Mouse (Mus musculus) urinary bladder, adult 18-20 months (tissue): ENCODE measurements around the gene Foxo3.

Source experiments
- DNase-seq, 2 experiments: peaks; one replicate each; pipeline ENCODE4 v3.0.0; 2022; ENCODE audit warnings: low spot score in 2 of 2, mixed read lengths in 2 of 2

Gene Foxo3

DNA sequence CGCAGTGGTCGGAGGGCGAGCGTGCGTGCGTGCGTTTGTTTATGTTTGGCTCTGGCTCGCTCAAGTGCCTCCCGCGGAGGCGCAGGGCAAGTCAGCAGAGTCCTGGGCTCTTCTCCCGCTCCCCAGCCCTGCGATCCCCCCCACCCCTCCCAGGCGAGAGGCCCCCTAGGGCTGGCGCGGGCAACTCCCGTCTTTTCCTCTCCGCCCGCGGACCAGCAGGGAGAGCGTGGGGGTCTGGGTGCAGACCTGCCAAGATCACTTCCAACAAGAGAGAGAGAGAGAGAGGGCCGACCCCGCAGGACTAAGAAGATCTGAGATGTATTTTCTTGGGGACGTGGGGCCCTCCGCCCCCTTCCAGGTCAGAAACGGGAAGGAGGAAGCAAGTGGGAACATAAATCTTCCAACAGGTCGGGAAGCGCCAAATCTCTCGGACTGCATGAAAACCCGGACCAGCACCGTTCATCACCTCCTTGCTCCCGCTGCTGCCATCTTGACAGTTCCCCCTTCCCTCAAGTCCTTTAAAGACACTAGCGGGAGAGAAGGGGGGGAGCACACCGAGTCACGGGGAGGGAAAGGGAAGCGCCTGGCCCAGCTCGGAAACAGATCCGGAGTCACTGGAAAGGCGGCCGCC is 569 bp downstream of the Foxo3 start:
- no peak for DNase-seq

DNA sequence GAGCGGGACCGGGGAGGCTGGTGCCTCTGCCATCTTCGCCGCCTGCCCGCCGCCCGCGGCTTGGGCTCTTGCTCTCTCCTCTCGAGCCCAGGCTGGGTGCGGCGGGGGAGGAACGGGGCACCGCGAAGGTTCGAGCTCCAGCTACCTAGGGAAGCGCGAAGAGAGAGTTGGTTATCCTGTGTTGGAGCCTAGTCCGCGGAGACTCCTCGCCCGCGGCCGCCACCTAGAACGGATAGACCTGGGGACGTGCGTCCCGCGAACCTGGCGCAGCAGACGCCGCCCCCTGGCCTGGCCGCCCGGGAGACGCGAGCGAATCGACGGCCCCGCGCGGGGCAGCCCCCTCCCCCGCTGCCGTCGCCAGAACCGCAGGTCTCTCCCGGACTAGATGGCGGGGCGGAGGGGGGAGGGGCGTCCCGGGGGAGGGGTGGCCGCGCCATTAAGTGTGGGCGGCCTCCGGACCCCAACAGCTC is 1.1 kb downstream of the Foxo3 start:
- DNase-seq: peak; percentile 46 to 66

DNA sequence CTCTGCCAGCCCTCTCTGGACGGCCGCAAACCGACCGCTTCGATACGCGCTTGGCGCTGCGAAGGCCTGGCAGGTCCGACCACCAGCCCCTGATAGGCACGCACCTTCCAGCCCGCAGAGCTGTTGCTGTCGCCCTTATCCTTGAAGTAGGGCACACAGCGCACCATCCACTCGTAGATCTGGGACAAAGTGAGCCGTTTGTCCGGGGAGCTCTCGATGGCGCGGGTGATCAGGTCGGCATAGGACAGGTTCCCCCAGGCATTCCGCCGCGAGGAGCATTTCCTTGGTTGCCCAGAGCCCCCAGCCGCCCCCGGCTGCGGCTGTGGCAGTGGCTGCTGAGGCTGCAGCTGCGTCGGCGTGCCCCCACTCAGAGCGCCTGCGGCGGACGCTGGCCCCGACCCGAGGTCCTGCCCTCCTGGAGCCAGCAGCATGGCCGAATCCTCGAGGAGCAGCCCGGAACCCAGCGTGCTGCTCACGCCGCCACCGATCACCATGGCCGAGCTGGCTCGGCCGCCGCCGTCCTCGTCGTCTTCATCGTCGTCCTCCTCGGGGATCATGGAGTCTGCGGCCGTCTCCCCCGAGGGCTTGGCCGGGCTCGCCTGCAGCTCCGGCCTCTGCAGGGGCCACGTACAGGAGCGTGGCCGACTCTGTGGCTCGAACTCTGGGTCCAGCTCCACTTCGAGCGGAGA is 1.7 kb downstream of the Foxo3 start:
- peak in 1 of 2 experiments; percentile 35 for DNase-seq

DNA sequence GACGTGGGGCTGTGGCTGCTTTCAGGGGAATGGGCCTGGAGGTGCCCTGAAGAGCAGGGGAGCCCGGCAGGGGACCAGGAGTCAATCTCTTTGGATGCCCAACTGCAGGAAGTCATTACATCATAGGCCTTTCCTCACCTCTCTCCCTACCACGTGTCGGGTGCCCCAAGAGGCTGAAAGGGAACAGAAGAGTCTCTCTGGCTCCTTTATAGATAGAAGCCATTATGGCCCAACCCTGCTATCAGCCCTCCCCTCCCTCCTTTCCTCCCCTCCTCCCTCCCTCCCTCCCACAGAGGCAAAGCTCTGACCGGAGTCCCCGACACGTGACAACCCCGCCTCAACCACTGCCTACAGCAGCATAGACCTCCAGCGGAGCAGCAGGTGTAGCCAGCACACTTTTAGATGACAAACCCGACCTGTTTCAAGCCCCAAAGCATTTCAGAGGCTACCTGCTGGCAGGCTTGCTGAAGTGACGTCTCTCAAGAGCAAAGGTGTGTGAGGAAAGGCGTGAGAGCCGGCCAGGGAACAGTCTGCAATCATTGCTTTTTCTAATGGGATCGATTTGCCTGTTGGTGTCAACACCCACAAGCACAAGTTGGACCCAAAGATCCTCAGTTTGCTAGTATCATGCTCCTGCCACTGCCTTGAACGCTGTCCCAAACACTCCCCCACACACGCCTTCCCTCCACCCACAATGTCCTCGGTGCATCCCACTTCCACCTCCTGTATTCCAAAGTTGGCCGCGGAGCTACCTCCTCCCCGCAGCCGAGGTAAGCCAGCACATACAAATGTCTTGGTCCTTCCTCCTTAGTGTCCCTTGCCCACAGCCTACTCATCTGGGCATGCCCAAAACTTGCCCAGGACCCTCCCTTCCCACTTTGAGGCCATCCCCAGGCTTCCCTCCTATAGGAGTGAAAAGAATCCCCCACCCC is 2.5 kb downstream of the Foxo3 start:
- peak; percentile 41 to 42 for DNase-seq

DNA sequence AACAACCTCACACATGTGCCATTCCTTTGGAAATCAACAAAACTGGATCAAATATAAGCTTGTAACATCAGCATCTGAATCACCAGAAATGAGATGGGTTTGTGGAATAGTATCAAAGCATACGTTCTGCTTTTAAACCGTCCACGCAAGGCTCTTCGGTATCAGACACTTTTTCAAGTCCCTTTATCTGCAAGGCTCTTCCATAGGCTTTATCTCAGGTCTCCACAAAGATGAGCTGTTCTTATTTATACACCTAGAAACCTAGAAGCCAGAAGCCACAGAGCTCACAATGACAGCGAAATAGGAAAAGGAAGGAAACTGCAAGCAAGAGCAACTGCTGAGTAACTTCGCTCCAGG is 3.2 kb downstream of the Foxo3 start:
- no peak for DNase-seq

DNA sequence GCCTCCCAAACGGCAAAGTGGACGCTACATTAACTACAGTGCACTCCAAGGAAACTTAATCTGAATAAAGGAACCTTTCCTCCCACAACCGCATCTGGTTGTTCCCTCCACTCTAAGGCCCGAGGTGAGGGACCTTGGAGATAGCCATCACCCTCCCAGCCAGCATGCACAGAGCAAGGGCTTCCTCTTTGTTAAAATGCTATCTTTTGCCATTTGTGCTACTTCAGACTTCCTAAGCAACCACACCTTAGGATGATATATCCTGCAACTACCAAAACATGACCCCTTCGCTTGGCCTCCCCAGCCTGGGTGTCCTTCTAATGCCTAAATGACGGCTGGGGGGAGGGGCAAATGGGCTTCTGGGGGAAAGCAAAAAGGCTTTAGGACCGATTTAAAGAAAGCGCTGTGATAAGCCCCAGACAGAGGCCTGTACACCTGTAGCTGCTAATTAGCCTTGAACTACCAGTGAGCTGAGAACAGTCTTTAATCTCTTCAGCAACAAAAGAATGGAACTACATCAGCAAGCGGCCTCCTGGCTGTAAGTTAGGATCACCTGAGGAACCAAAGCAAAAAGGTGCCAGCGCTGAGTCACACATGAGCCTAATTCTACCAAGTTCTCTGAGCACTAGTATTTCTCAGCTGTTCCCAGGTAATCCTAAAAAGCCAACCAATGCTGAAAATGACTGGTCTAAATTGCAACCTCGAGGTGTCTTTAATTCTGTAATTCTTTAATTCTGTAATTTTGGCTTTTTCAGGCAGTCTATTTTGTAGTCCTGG is 4.9 kb downstream of the Foxo3 start:
- no peak for DNase-seq

DNA sequence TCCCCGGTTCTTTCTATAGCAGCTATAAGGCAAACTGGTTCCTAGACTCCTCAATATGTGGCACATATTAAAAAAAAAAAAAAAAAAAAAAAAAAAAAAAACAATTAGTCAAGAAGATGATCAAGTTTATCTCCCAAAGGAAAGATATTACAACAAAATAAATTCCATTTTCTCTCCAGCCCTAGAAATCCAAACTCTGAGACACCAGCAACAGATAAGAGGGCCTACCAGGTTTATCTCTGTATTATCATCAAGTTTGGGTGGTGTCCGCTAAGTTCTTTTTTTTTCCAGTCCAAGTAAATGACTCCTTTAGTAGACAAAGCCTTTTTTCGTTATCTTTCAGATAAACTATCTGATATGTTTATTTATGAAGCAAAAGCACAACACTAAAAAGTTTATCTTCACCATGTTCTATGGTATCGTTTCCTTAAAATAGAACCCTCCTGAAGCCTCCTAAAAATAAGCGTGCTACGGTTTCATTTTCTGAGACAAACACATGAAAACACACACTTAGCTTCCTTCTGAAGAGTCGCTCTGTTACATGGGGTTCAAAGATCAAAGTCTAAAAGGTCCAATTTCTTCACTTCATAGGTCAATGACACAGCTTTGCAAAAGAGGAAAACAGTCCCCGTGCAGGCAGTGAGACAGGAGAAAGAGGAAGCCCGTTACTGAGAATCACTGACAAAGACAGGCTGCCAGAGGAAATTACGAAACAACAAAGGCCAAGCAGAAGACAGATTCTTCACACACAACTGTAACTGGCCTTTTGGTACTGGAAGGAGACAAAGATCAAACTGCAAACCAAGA is 6.1 kb downstream of the Foxo3 start:
- no peak for DNase-seq

DNA sequence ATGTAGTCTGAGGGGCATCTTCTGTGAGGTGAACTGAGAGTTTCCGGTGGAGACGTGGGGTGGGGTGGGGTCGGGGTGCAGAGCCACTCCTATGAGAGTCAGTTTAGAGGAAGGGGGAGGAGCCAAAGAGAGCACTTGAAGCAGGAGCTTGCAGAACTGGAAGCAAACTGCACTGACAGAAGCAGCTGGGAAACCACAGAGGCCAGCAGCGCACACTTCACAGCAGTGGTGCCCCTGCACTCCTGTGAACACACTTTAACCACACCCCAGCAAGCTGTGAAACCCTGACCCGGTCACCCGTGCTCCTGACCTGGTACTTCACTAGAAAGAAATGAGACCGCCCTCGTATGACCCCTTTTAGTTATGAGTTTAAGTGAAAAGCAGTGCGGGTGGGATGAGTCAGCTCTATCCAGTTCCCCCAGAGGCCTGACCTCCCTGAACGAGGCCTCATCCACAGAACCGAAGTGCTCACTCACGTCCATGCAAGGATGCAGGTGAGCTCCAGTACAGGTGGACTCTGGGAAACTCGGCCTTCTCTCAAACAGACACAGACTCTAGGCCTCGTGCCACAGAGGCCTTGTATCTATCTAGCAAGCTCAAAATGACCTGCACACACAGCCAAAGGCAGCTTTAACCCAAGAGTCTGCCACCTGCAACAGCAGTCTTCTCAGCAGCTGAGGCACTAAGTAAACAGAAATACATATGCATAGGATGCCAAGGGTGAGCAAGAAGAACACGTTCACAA is 7.1 kb downstream of the Foxo3 start:
- no peak for DNase-seq

DNA sequence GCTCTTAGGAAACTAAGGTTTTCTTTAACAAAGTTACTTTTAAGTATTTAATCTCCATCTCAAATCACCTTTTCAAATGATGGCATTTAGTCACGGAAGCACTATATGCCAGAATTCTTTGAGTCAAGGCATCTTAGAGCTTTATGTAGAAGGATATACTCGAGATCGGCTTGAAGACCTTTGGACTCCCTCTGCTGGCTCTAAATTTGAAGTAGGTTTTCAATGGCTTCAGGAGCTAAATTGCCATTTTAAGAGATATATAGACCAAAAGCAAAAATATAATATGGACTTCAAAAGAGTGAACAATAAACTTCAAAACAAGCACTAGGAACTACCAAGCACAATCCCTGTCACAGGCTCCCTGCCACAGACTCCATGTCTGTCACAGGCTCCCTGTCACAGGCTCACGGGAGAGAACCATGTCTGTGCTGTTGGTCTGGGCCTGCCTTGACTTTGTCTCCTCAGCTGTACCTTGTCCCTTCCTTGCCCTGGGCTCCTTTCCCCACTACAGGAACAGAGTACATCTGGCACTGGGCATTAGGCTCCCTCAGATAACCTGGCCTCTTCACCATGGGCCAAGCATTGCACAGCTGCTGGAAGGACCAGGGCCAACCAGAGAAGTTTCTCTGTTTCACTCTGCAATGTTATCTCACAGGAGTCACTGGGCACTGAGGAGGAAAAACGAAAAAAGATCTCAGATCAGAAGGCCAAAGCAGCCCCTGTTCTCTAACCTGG is 8.6 kb downstream of the Foxo3 start:
- DNase-seq: no peak

DNA sequence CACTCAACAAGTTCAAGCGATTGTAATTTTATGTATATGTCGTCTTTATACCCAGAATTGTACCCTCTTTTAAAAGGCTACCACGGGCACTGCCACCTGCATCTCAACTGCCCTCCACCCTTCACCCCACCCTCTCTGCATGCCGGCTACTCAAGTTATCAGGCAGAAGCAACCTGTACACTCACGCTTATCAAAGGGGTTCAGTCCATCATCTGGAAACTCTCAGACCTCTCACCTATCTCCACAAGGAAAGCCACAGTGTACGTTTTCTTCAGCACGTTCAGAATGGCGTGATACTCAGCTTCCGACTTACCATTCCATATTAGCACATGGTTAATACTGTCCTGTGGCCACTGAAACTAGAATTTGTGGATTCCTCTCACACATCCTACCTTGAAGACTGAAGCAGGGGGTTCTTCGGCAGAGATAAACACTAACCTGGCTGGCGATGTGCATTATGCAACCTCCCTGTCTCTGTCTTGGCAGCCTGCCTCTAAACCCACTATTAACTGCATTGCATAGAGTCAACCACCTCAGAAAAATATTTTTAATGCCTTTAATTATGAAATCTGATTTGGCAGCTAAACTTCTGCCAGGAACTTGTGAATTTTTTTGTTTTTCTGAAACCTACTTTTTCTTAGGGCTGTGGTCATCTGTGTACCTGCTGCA is 11.4 kb downstream of the Foxo3 start:
- no peak for DNase-seq

DNA sequence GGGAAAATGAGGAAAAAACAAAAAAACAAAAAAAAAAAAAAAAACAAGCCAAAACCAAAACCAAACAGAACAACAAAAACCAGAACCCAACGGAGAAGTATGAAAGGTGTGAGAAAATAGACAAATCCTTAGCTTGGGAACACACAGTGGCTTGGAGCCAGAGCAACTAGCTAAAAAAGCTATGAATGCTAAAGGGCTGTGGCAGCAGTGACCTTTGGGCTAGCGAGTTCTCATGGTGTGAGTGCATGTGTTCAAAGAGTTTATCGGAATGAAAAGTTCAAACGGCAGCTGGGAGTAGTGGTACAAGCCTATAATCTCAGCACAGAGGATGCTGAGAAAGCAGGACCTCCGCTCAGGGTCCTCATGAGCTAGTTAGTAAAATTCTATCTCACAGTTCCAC is 12.4 kb downstream of the Foxo3 start:
- no peak for DNase-seq

DNA sequence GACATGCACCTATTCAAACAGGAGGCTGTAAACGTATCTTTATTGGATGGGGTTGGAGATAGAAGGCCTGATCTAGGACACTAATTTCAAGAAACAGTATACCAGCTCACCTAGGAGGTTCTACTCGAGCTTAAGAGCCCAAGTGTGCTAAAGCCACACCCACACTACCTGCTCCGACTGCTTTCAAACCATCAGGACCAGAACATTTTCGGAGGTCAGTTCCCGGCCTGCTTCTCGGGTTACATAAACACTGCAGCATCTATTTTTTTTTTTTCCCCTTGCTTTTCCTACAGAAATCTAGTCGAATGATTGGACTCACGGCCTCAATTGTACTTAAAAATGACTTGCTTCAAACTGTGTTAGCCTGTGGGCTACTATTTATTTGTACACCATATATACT is 12.9 kb downstream of the Foxo3 start:
- DNase-seq: no peak

DNA sequence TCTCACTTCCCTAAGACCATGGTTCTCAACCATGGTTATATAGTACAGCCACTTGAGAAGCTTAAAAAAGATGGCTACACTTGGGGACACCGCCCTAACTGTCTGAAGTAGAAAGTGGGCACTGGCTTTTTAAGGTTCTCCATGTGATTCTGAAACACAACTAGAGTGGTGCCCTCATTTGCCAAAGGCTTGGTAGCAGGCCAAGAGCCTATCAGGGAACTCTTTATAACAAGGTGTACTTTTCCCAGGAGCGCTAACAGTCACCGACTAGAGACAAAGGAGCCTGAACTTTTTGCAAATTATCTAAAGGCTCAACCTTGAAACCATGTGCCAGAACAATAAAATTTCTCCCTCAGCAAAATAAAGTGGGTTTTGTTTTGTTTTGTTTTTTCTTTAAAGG is 14.5 kb downstream of the Foxo3 start:
- no peak for DNase-seq

DNA sequence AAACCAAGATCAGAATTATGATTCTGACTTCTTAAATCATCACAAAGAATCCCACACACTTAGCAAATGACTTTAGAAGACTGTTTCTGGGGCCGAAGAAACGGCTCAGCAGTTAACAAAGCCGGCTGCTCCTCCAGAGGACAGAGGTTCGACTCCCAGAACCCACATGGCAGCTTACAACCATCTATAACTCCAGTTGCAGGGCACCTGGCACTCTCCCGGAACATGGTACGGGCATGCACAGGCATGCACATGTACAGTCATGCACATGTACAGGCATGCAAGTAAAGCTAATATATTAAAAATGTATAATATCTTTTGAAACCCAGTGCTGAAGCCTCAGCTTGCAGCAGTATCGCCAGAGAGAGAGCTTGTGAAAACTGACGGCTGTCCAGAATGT is 15.5 kb downstream of the Foxo3 start:
- no peak for DNase-seq

DNA sequence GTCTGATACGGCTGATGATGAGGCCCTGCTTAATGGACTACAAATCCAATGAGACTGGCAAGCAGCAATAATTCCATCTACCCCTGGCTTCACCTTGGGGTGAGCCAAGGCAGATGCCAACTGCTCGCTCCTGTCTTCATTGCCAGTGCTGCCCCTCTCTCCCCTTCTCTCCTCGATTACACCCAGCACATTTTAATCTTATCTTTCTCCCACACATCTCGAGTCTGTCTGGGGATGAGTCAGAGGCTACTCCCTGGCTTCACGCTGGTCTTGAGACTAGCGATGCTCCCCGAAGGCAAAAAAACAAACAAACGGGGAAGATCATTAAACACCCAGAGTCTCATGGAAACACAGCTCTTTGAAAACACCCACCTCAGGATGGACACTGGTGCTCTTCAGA is 16.0 kb downstream of the Foxo3 start:
- peak in 1 of 2 experiments; percentile 52 for DNase-seq

DNA sequence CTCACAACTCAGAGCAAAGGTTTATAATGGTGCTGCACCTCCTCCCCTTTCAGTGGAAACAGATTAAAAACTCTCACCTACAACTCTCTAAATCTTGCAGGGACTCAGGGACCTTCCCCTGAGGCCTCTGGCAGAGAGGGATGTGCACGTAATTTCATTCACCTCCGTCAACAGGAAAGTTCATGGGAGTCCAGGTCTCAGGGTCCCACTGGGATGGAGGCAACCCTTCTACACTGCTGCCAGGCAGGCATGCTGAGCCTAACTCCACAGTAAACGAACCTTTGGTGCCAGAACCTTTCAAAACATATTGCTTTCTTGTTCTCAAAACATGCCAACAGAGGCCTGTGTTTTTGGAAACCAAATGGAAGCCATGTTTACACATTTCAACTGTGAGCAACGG is 17.0 kb downstream of the Foxo3 start:
- no peak for DNase-seq

DNA sequence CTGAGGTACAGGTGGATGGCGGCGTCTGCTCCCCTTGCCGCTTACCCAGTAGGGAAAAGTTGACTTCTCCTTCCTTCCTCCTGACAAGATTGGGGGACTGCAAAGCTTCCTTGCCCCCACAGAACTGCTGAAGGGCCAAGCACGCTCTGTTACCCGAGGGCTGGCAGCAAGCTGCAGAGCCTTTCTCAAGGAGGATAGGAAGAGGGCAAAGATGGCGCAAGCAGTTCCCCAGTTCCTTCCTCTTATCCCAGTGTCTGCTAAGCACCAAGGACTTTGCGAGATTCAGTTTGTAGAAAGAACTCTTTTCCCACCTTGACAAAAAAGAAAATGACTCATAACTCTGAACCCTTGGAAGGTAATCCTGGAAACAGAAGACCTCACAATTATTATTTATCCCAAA is 18.6 kb downstream of the Foxo3 start:
- DNase-seq: no peak

DNA sequence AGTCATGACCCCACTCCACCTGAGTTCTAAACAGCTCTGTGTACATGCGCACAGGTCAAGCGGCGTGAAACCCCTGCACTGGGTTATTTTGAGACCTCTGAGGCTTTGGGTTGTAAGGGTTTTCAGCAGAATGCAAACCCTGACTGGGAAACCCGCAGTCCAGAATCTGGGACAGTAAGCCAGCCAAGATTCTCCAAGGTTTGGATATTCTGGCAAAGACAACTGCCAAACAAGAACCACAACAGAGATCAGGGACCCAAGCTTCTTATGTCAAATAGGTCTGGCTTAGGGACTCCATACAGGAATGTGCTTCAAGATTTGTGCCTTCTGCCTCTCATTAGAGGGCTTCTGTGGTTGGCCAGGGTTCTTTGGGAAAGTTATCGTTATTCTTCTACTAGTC is 21.8 kb downstream of the Foxo3 start:
- no peak for DNase-seq

DNA sequence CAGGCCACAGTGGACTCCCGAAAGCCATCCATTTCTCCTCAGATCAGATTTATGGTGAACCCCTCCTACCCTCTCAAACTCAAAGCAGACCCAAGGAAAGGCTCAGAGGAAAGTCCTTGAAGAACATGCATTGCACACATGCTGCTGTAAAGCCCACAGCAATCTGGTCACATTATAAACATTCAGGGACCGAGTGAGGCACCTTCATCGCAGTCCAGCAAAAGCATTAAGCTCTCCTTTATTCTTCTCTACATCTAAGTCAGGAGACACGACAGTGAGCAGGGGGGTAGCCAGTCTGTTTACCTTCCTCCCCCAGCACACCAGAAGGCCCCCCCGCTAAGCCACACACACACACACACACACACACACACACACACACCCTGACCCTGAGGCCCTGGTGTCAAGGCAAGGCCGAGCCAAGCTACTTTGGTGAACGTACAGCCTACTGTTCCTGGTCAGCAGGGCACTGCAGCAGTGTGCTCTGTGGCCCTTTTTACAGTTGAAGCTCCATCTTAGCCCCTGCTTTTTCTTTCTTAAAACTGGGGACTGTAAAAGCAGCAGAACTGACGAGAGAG is 24.7 kb downstream of the Foxo3 start:
- DNase-seq: no peak
